Mouse (Mus musculus): Measurements from ENCODE around the gene Ccr7. TPM values are rescaled to one million over a fixed set of nuclear protein-coding genes. Genes with fewer than 3 reads are reported as not detected.

The Ccr7 gene
- total RNA-seq, 1 experiment from 2014 or later: 0.48 TPM

DNA sequence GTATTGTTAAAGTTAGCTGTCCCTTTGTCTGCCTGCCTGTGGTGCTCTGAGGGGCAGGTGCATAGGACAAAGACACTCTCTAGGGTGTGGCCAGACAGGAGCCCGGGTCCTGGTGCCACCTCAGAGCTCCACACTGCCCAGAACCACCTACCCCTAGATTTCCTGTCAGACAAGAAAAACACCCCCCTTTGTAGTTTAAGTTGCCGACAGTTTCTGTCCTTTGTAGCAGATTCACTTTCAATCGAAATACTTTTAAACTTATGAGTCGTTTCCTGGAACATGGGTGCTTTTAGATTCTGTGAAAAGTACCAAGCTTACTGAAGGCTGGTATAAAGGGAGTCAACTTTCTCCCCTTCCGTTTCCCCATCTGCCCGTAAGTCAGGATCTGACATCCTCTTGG, 38.9 kb downstream of the Ccr7 start:
- no peak for DNase-seq

DNA sequence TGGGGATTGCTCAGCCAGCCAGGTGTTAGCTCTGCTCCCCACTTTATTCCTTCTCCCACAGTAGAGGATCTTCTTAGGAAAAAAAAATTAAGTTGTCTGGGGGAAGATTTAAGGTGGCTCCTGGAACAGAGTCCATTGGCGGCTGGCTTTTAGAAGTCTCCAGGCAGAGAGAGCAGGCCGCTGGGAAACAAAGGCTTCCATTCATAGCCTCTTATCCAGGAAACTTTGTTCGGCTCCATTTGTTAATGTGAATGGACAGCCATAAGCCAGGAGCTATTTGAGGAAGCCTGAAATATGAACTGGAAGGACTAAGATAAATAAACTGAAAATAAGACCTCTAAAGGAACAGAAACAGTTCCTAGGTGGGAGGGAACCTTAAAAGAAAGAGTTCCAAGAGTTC, 41.8 kb downstream of the Ccr7 start:
- no peak for DNase-seq

DNA sequence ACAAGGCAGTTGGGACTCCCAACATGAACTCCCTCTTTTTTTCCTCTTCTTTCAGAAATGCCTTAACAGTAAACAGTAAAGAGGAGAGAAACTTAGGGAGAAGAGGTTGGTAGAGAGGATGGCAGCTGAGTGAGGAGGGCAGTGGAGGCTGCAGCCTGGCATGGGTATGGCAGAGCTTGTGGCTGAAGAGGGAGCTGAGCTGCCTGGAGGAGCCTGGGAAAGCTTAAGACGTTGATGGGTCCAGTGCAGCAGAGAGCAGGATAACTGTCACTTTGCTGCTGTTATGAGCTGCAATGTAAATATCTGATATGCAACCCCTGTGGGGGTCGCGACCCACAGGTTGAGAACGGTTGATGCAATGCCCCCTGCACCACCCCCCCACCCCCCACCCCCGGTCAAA, 42.2 kb downstream of the Ccr7 start:
- DNase-seq: no peak

DNA sequence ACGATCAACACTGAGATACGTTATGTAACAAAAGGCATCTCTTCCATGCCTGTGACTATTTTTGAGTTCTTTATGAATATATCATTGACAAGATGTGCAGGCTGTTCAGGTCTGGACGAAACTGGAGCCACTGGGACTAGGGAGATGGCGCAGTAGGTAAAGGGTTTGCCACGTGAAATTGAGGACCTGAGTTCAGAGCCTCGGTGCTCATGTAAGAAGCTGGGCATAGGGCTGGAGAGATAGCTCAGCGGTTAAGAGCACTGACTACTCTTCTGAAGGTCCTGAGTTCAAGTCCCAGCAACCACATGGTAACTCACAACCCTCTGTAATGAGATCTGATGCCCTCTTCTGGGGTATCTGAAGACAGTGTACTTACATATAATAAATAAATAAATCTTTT, 43.2 kb downstream of the Ccr7 start:
- no peak for DNase-seq

DNA sequence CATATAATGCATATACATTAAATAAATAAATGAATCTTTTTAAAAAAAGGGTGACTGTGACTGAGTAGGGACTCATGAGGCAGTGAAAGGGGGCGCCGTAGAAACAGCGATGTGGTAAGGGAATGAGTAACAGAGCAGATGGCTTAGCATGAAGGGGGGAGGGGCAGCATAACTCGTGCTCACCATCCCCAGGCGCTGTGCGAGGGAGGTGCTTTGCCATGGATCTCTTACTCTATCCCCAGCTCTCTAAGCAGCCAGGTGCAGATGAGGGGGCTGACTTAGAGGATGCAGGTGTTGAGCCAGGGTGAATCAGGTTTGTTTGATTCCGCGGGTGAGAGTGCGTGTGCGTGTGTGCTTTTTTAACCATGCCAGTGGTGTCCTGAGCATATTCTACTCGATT, 43.7 kb downstream of the Ccr7 start:
- no peak for DNase-seq

- no peak for DNase-seq
These were observed 44.3 kb downstream of the Ccr7 start for GRCm38 (mm10) chr11:99110370-99111110.

- no peak for DNase-seq
These were observed 46.6 kb downstream of the Ccr7 start for GRCm38 (mm10) chr11:99108296-99108695.

DNA sequence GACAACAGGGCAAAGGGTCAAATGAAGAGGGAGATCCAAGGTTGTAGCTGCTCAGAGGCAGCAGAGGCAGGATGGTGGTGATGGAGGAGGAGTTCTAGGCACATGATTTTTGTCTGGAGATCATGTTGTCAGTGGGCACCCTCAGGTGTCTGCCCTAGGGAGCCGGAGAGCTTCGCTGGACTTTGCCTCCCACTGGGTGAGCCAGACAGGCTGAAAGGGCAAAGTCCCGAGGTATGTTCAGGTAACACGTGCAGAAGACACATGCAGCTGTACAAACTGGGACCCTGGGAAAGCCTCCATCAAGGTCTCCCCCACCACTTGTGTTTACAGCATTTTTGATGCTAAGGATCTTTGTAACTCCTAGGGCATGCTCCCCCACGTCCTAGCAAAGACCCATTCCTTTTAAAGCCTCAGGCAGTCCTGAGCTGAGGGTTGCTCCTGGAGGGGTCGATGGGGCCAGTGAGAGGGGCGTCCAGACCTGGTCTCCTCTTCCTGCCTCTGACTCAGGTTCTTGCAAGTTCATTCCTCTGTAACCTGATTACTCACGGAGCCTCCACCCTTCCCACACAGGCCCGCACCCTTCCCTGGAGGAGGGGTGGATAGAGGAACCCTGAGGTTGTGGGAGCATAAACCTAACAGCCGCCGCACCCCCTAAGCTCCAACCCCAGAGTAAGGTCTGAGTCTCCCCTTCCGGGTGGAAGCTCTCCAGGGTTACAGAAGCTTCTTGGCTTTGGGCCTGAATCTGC, 48.7 kb downstream of the Ccr7 start:
- DNase-seq: peak; percentile 24

- DNase-seq: no peak
These were observed 50.1 kb downstream of the Ccr7 start for GRCm38 (mm10) chr11:99104609-99105410.

GRCm38 (mm10) chr11:99102575-99103270, 52.2 kb downstream of the Ccr7 start:
- peak; percentile 68 for DNase-seq

- no peak for DNase-seq
These were observed 53.2 kb downstream of the Ccr7 start for GRCm38 (mm10) chr11:99101693-99102092.

DNA sequence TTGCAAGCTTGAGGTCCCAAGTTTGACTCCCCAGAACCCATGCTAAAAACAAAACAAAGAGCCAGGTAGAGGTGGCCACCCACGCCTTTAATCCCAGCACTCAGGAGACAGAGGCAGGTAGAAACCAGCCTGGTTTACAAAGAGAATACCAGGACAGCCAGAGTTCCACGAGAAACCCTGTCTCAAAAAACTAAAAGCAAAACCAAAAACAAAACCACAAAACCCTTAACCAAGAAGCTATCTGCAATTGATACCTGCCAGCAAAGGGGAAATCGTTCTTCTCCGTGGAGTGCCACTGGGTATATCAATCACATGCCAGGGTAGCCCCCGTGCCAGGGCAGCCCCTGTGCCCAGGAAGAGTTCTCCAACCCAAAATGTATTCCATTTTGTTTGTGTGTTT, 54.7 kb downstream of the Ccr7 start:
- no peak for DNase-seq

- DNase-seq: peak; percentile 60
These were observed 55.4 kb downstream of the Ccr7 start for GRCm38 (mm10) chr11:99099516-99099915.

GRCm38 (mm10) chr11:99098924-99099323, 56.0 kb downstream of the Ccr7 start:
- DNase-seq: no peak

- DNase-seq: no peak
These were observed 57.7 kb downstream of the Ccr7 start for GRCm38 (mm10) chr11:99096996-99097774.

DNA sequence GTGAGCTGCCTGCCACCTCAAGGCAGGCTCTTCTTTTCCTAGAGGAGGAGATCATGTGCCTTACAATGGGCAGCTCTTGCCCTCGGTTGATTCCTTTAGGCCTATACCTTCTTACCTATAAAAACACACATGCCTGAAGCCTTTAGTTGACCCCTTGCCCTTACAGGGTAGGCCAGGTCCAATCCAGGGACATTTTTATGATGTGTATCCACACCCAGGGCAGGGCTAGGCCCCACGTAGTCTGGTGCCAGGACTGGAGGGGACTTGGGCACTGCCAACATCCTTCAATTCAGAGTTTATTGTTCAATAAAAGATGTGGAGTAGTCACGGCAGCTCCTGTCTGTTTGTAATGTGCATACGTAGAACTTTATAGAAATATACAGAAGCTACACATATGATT, 58.5 kb downstream of the Ccr7 start:
- DNase-seq: no peak

- DNase-seq: no peak
These were observed 59.1 kb downstream of the Ccr7 start for GRCm38 (mm10) chr11:99095759-99096158.

GRCm38 (mm10) chr11:99094911-99095676, 59.8 kb downstream of the Ccr7 start:
- DNase-seq: no peak

Data from adrenal gland, postnatal 14 days (tissue).